Mouse (Mus musculus) heart, postnatal 0 days (tissue): ENCODE measurements around the gene Npepps.

Experiments
- CTCF ChIP-seq: IDR thresholded peaks from 2 replicates; pipeline ENCODE4 v1.5.1; 2016; ENCODE audit warnings: antibody characterized with exemption, control low read depth, low read depth
- EP300 ChIP-seq: IDR thresholded peaks from 2 replicates; pipeline ENCODE4 v1.6.1; 2016; ENCODE audit warnings: antibody characterized with exemption, low read depth

GRCm38 (mm10) chr11:97309451-97309836, 29.0 kb upstream of the Npepps start:
- no peak for TF ChIP-seq CTCF
- TF ChIP-seq EP300 = 0 out of 2 replicates have a peak, but pooled peaks have one; percentile 12
